Mouse (Mus musculus) brain, embryonic 18.5 days (tissue): ENCODE results near the gene Dcpp2.
"Not testable (repeated sequence)": the region's sequence is repeated elsewhere in the genome, so short reads cannot be mapped to it uniquely, and the experiment has no call there.

Experiments
- DNase-seq: peaks from one replicate; pipeline ENCODE4 v3.0.0-alpha.2; 2012; ENCODE audit warnings: low read depth, low spot score

Dcpp2 gene

DNA sequence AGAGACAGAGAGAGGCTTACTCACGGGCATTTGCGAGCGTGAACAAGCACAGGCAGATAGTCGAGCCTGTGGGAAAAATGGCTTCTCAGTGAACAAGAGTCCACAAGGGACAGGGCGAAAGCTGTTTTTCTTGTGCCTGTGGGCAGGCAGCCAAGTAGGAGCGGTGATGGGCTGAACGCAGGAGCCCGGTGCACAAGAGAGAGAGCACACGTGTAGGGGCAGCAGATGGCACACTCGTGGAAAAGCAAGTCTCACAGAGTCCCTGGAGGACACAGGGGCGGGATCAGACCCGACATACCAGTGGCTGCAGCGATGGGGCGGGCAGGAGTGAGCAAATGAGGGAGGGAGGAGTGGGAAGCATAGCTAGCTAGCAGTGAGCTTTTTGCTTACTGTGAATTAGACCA, 44.4 kb downstream of the Dcpp2 start:
- peak; percentile 32 for DNase-seq

DNA sequence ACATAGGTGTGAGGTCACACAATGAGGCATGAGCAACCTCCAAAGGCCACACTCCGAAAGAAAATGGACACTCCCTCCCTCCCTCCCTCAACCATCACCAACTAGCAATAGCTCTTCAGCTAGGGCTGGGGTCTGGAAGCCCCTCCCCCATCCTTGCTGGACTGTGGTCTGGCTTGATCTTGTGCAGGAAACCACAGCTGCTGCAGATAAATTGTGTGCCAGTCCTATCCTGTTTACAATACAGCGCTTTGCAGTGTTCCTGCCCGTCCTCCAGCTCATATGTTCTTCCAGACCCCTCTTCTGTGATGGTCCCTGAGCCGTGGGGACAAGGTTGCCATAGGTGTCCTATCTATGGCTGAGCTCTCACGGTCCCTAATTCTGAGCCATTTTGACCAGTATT, 50.5 kb downstream of the Dcpp2 start:
- DNase-seq = no peak

DNA sequence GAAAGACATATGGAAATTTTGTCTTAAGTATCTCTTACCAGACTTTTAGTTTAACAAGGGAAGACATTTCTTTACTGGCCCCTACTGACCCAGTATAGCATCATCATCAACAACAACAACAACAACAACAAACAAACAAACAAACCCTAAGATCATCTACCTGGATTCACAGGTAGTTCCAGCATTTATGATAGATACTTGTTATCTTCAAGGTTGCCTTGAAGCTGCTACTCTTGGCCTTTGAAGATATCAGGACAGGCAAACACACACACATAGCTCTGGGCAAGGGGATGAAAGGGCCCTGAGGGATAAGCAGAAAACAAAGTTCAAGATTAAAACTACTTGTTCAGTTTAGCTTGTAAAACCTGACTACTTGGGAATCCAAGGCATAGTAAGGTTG, 60.7 kb downstream of the Dcpp2 start, which contains the start of gene Sbp:
TSS of gene Sbp (plus strand) at position 301 of the 400 bp plus-strand sequence.
- no peak for DNase-seq

DNA sequence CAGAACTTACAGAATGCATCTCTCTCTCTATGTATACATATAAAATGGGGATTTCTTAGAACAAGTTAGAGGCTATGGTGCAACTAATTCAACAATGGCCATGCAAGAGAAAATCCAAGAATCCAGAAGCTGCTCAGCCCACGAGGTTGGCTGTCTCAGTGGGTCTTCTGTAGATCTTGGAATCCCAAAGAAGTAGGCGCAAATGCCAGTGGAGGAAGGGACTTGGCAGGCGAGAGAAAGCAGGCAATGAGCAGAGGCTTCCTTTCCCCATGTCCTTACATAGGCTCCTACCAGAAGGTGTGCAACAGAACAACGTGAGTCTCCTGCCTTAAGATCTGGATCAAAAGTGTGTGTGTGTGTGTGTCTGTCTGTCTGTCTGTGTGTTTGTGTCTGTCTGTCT, 66.8 kb downstream of the Dcpp2 start:
- DNase-seq = not testable (repeated sequence)

DNA sequence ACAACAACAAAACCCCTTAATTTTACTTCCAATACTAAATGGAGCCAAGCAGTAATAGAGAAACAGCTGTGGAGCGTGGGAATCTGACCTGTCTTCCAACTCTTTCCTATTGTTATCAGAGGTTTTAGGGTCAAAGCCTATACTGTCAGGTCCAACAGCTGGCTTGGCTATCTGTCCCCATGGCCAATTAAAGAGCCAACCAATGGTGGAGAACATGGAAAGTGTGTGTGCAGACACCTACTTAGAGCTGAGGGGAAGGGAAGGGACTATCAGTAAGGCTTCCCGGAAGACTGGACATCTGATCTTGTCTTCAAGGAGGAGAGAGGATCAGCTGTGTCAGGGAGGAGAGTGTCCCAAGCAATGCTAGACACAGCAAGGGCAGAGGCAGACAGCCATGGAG, 68.4 kb downstream of the Dcpp2 start:
- no peak for DNase-seq
